Mouse (Mus musculus) gastrocnemius, adult 18-20 months (tissue): ENCODE measurements around the gene Golga2. TPM values are rescaled to one million over a fixed set of nuclear protein-coding genes. Genes with fewer than 3 reads are reported as not detected.

Experiments
- DNase-seq: peaks from one replicate; pipeline ENCODE4 v3.0.0; 2021; ENCODE audit warnings: low spot score
- long read RNA-seq, 2 experiments: library from polyadenylated mRNA; stranded (forward); transcript quantifications; one replicate each; pipeline ENCODE4 v2.0.0; 2021
- total RNA-seq, 2 experiments: library from RNA; stranded (reverse); gene quantifications; 2 replicates each; pipeline ENCODE4 v1.2.3; 2021

Gene Golga2
- 10 to 100 TPM; 56.7 to 56.9 TPM for total RNA-seq
- long read RNA-seq, experiment 1, full-length matches to known transcripts: 61 of 99 reads
- long read RNA-seq, experiment 1, partial matches to known transcripts: 12 of 99 reads
- long read RNA-seq, experiment 1, other reads (novel, unspliced or antisense): 26 of 99 reads
- long read RNA-seq, experiment 2, full-length matches to known transcripts: 19 of 55 reads
- long read RNA-seq, experiment 2, partial matches to known transcripts: 12 of 55 reads
- long read RNA-seq, experiment 2, other reads (novel, unspliced or antisense): 24 of 55 reads

GRCm38 (mm10) chr2:32287334-32287840, at the start of gene Golga2:
Gene Golga2, plus strand, starts transcription at chr2:32287384.
- DNase-seq: no peak

- DNase-seq: no peak
Measured at GRCm38 (mm10) chr2:32237571-32237970, 49.6 kb upstream of the Golga2 start.

- DNase-seq: no peak
Measured at GRCm38 (mm10) chr2:32238708-32239435, 48.3 kb upstream of the Golga2 start.

- no peak for DNase-seq
Measured at GRCm38 (mm10) chr2:32240591-32240990, 46.6 kb upstream of the Golga2 start.

GRCm38 (mm10) chr2:32242986-32243385, 44.2 kb upstream of the Golga2 start:
- no peak for DNase-seq

GRCm38 (mm10) chr2:32246741-32247140, 40.4 kb upstream of the Golga2 start:
- no peak for DNase-seq

- peak; percentile 64 for DNase-seq
Measured at GRCm38 (mm10) chr2:32248377-32249361, 38.5 kb upstream of the Golga2 start.

GRCm38 (mm10) chr2:32251791-32252527, 35.2 kb upstream of the Golga2 start:
- DNase-seq: peak; percentile 73

GRCm38 (mm10) chr2:32252658-32253057, 34.5 kb upstream of the Golga2 start:
- DNase-seq: no peak

- DNase-seq: no peak
Measured at GRCm38 (mm10) chr2:32253352-32253751, 33.8 kb upstream of the Golga2 start.

GRCm38 (mm10) chr2:32254563-32254962, 32.6 kb upstream of the Golga2 start:
- no peak for DNase-seq

- DNase-seq: no peak
Measured at GRCm38 (mm10) chr2:32256273-32256672, 30.9 kb upstream of the Golga2 start.

- DNase-seq: no peak
Measured at GRCm38 (mm10) chr2:32258887-32259533, 28.2 kb upstream of the Golga2 start.

GRCm38 (mm10) chr2:32259657-32260417, 27.3 kb upstream of the Golga2 start, which contains the start of gene Uck1:
Gene Uck1, minus strand, starts transcription at chr2:32260159.
- peak; percentile 85 for DNase-seq

- DNase-seq: no peak
Measured at GRCm38 (mm10) chr2:32260635-32261034, 26.5 kb upstream of the Golga2 start.

GRCm38 (mm10) chr2:32275823-32276222, 11.4 kb upstream of the Golga2 start:
- DNase-seq: no peak

- DNase-seq: no peak
Measured at GRCm38 (mm10) chr2:32282289-32282688, 4.9 kb upstream of the Golga2 start.

GRCm38 (mm10) chr2:32282727-32283126, 4.5 kb upstream of the Golga2 start:
- peak; percentile 72 for DNase-seq

GRCm38 (mm10) chr2:32283986-32284385, 3.2 kb upstream of the Golga2 start:
- no peak for DNase-seq
